Mouse (Mus musculus) neural tube, embryonic 11.5 days (tissue): ENCODE measurements around the gene Raly. TPM values are rescaled to one million over a fixed set of nuclear protein-coding genes. Genes with fewer than 3 reads are reported as not detected.

Experiments
- ATAC-seq: fragments of 200-750 bp; cut with Nextera tagmentation; 2 replicates; pipeline ENCODE4 v1.8.0; 2017; ENCODE audit warnings: moderate number of reproducible peaks, mild to moderate bottlenecking, moderate TSS enrichment, moderate library complexity; ENCODE audit not compliant: insufficient read depth, low FRiP score, low TSS enrichment
- DNase-seq: peaks from one replicate; pipeline ENCODE4 v3.0.0-alpha.2; 2015; ENCODE audit warnings: low spot score
- H3K27ac ChIP-seq: fragments of 300-500 bp; sonication (generic); 2 replicates; pipeline ENCODE4 v1.5.1; 2014; ENCODE audit warnings: low read depth, mild to moderate bottlenecking, low read length
- H3K27me3 ChIP-seq: fragments of 300-500 bp; sonication (generic); 2 replicates; pipeline ENCODE4 v1.6.1; 2014; ENCODE audit warnings: mild to moderate bottlenecking, low read length, mixed read lengths; ENCODE audit not compliant: control insufficient read depth, insufficient read depth
- H3K36me3 ChIP-seq: fragments of 300-500 bp; sonication (generic); 2 replicates; pipeline ENCODE4 v1.6.1; 2014; ENCODE audit warnings: mild to moderate bottlenecking, low read length, moderate library complexity, mixed read lengths; ENCODE audit not compliant: control insufficient read depth, insufficient read depth
- H3K4me1 ChIP-seq: fragments of 300-500 bp; sonication (generic); 2 replicates; pipeline ENCODE4 v1.6.1; 2014; ENCODE audit warnings: low read length, mixed read lengths; ENCODE audit not compliant: control insufficient read depth, insufficient read depth
- H3K4me2 ChIP-seq: fragments of 300-500 bp; sonication (generic); 2 replicates; pipeline ENCODE4 v1.6.1; 2014; ENCODE audit warnings: low read depth, mild to moderate bottlenecking, moderate library complexity
- H3K4me3 ChIP-seq: fragments of 300-500 bp; sonication (generic); 2 replicates; pipeline ENCODE4 v1.5.1; 2014; ENCODE audit warnings: low read depth, low read length
- H3K9ac ChIP-seq: fragments of 300-500 bp; sonication (generic); 2 replicates; pipeline ENCODE4 v1.6.1; 2014; ENCODE audit warnings: mild to moderate bottlenecking, low read length
- H3K9me3 ChIP-seq: fragments of 300-500 bp; sonication (generic); 2 replicates; pipeline ENCODE4 v1.6.1; 2016; ENCODE audit warnings: low read length; ENCODE audit not compliant: control insufficient read depth
- WGBS: fragments of 180-500 bp; shearing (Covaris S2); extraction: QIAGEN DNeasy Blood & Tissue Kit; methylation state at CpG from one replicate; pipeline ENCODE4 v1.1.7; 2014; 5-methylcytosine and 5-hydroxymethylcytosine counted together
- polyA plus RNA-seq: library from polyadenylated mRNA; unstranded; fragments of >200 nt; fragmentation: Nextera tagmentation; extraction: Ambion mirVana; gene quantifications from 2 replicates; pipeline ENCODE4 v1.2.1, GENCODE M21; 2014

Gene Raly
- polyA plus RNA-seq, 1 experiment from 2014 or later: 59.4 TPM

GRCm38 (mm10) chr2:154791661-154792642 lies 1.1 kb downstream of the Raly start:
- Histone ChIP-seq H3K4me2 (peak overlapping the region; percentile 82), H3K27me3 (no peaks in the 10 kb centered on the region), H3K4me3 (peak overlapping the region; percentile 86), H3K27ac (peak overlapping the region; percentile 95), H3K4me1 (peaks cover 24% of the 10 kb centered on the region), H3K36me3 (peaks cover 3% of the 10 kb centered on the region; the same call in 1 of the 2 replicates), H3K9ac (peak overlapping the region; percentile 96), H3K9me3 (no peaks in the 10 kb centered on the region)
- DNase-seq (peak; percentile 79), ATAC-seq (peak; percentile 17)
- WGBS: under 1% methylated on average over 56 of the region's 67 CpGs

- DNase-seq (no peak), ATAC-seq (no peak)
- Histone ChIP-seq H3K9me3 (no peaks in the 10 kb centered on the region), H3K4me2 (no peak overlapping the region), H3K36me3 (0 out of 2 replicates have a peak, but pooled peaks cover 2% of the 10 kb centered on the region), H3K9ac (no peak overlapping the region), H3K4me3 (no peak overlapping the region), H3K27ac (no peak overlapping the region), H3K4me1 (peaks cover 2% of the 10 kb centered on the region; the same call in 1 of the 2 replicates), H3K27me3 (no peaks in the 10 kb centered on the region)
- 92% methylated on average over 1 of the region's 1 CpGs for WGBS
Observed at GRCm38 (mm10) chr2:154803372-154803771, 12.5 kb downstream of the Raly start.

DNA sequence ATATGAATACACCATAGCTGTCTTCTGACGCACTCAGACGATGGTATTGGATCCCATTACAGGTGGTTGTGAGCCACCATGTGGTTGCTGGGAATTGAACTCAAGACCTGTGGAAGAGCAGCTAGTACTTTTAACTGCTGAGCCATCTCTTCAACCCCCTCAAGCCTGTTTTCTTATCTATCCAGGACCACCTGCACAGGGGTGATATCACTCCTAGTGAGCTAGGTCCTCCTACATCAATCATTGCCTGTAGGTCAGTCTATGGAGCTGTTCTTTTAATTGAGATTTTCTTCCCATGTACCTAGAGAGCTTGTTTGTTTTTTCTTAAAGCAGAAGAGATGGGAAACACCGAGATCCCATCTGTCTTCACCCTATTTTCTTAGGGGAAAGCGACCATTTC lies 12.9 kb downstream of the Raly start:
- no peak for ATAC-seq
- no peak for DNase-seq
- no peak overlapping the region for H3K4me3 ChIP-seq
- no peak overlapping the region for H3K4me2 ChIP-seq
- no peak overlapping the region for H3K27ac ChIP-seq
- peaks cover 2% of the 10 kb centered on the region; the same call in 1 of the 2 replicates for H3K4me1 ChIP-seq
- H3K9ac ChIP-seq: no peak overlapping the region
- no peaks in the 10 kb centered on the region for H3K9me3 ChIP-seq
- 65% methylated on average over 4 of the region's 4 CpGs for WGBS
- no peaks in the 10 kb centered on the region for H3K27me3 ChIP-seq
- H3K36me3 ChIP-seq: 0 out of 2 replicates have a peak, but pooled peaks cover 2% of the 10 kb centered on the region

GRCm38 (mm10) chr2:154807689-154808088 lies 16.8 kb downstream of the Raly start:
- no peak for ATAC-seq
- no peak overlapping the region for H3K4me2 ChIP-seq
- H3K9ac ChIP-seq: no peak overlapping the region
- no peaks in the 10 kb centered on the region for H3K9me3 ChIP-seq
- no peak overlapping the region for H3K27ac ChIP-seq
- no peak overlapping the region for H3K4me3 ChIP-seq
- no peaks in the 10 kb centered on the region for H3K36me3 ChIP-seq
- DNase-seq: no peak
- 72% methylated on average over 1 of the region's 1 CpGs for WGBS
- no peaks in the 10 kb centered on the region for H3K27me3 ChIP-seq
- peaks cover 2% of the 10 kb centered on the region; the same call in 1 of the 2 replicates for H3K4me1 ChIP-seq

DNA sequence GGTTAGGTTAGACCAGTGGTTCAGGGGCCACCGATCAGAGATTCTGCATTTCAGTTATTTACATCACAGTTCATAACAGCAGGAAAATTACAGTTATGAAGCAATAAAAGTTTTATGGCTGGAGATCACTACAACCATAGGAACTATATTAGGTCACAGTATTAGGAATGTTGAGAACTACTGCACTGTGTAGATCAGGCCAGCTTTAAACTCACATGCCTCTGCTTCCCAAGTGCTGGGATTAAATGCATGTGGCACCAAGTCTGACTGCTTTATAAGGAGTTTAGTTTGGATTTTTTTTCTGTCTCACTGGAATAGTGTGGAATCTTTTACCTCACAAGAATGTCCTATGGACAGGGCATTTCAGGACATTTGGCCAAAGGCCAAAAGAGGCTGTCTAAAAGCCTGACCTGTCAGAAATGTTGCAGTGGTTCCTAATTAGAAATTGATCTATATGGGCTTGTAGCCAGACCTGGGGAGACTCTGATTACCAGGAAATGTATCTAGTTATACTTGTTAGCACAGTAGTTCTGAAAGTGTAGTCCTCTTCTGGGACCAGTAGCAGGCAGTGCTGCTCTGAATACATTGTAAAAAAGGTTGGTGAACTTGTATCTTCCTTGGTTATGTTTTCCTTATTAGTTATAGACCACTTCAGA lies 18.3 kb downstream of the Raly start:
- no peak overlapping the region for H3K4me3 ChIP-seq
- ATAC-seq (no peak), DNase-seq (no peak)
- H3K4me1 ChIP-seq: no peaks in the 10 kb centered on the region
- H3K27ac ChIP-seq: no peak overlapping the region
- whole genome bisulfite sequencing: 92% methylated on average over 1 of the region's 1 CpGs
- no peak overlapping the region for H3K4me2 ChIP-seq
- no peaks in the 10 kb centered on the region for H3K27me3 ChIP-seq
- no peaks in the 10 kb centered on the region for H3K36me3 ChIP-seq
- no peaks in the 10 kb centered on the region for H3K9me3 ChIP-seq
- no peak overlapping the region for H3K9ac ChIP-seq

- Histone ChIP-seq H3K27me3 (no peaks in the 10 kb centered on the region), H3K27ac (no peak overlapping the region), H3K9ac (no peak overlapping the region), H3K36me3 (no peaks in the 10 kb centered on the region), H3K4me1 (no peaks in the 10 kb centered on the region), H3K4me2 (no peak overlapping the region), H3K9me3 (no peaks in the 10 kb centered on the region), H3K4me3 (no peak overlapping the region)
- ATAC-seq (no peak), DNase-seq (no peak)
- WGBS: 96% methylated on average over 1 of the region's 1 CpGs
Observed at GRCm38 (mm10) chr2:154810821-154811220, 19.9 kb downstream of the Raly start.

DNA sequence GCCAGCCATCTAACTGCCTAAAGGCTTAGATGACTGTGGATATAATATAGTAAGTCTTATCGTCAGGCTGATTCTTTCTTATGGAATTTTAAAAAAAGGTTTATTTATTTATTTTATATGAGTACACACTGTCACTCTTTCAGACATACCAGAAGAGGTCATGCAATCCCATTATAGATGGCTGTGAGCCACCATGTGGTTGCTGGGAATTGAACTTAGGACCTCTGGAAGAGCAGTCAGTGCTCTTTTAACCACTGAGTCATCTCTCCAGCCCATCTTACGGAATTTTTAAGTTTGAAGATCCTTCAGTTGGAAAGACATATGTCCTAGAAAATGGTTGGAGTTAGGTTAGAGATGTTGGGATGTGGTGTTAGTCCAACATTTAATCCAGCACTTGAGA lies 22.5 kb downstream of the Raly start:
- Histone ChIP-seq H3K4me1 (no peaks in the 10 kb centered on the region), H3K27me3 (no peaks in the 10 kb centered on the region), H3K9ac (no peak overlapping the region), H3K9me3 (no peaks in the 10 kb centered on the region), H3K4me2 (no peak overlapping the region), H3K36me3 (no peaks in the 10 kb centered on the region), H3K27ac (no peak overlapping the region), H3K4me3 (no peak overlapping the region)
- no peak for DNase-seq
- ATAC-seq: no peak
- WGBS: 93% methylated on average over 2 of the region's 2 CpGs

DNA sequence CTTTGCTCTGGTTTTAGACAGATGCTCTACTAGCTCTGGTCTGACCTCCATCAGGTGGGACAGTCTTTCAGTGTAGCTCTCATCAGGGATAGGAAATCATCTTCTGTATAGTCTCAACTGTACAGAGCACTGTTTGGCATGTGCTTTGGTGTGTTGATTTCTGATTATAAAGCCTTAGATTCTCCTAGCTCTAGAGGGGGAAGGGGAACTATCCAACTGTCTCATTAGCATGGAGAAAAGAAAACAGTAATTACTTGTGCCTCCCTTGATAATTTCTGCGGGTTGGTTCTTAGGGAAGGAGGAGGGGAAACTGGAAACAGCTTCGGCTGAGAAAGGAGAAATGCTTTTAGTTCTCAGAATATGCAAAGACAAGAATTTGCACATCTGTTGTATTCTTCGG lies 26.2 kb downstream of the Raly start:
- Histone ChIP-seq H3K4me1 (no peaks in the 10 kb centered on the region), H3K4me3 (no peak overlapping the region), H3K4me2 (no peak overlapping the region), H3K27ac (no peak overlapping the region), H3K9me3 (no peaks in the 10 kb centered on the region), H3K36me3 (no peaks in the 10 kb centered on the region), H3K9ac (no peak overlapping the region), H3K27me3 (no peaks in the 10 kb centered on the region)
- DNase-seq: no peak
- WGBS: 71% methylated on average over 3 of the region's 3 CpGs
- no peak for ATAC-seq
